Mouse (Mus musculus) stomach, postnatal 0 days (tissue): ENCODE measurements at regions not wholly inside any gene's neighbourhood (a gene's known extent, or its start where the extent isn't known, plus 50 kb on each side); places are given as distances from the start of the nearest gene placed in this dataset.

ENCODE experiments used
- CTCF ChIP-seq: IDR thresholded peaks from 2 replicates; pipeline ENCODE4 v1.5.1; 2016; ENCODE audit warnings: antibody characterized with exemption, low read depth, mild to moderate bottlenecking, moderate library complexity
- EP300 ChIP-seq: optimal IDR thresholded peaks from 2 replicates; pipeline ENCODE3; 2016; ENCODE audit warnings: antibody characterized with exemption

GRCm38 (mm10) chr10:120587854-120588633 is 111.8 kb upstream of the Hmga2 start:
- TF ChIP-seq CTCF (no peak), EP300 (no peak)
